Mouse (Mus musculus) heart, adult 2 months (tissue): Measurements from ENCODE around the gene Tsc22d4. TPM values are rescaled to one million over a fixed set of nuclear protein-coding genes. Genes with fewer than 3 reads are reported as not detected.
A peak's percentile ranks its signal among the peaks of the same experiment; 100 is the strongest.

ENCODE experiments used
- DNase-seq, 2 experiments: peaks; one replicate each; pipeline ENCODE4 v3.0.0; 2021
- H3K27ac ChIP-seq: fragments of 200-600 bp; 2 replicates; pipeline ENCODE4 v1.8.1; 2022
- H3K27me3 ChIP-seq: fragments of 200-500 bp; 2 replicates; pipeline ENCODE4 v1.6.1; 2012; ENCODE audit warnings: mild to moderate bottlenecking, low read length, inconsistent platforms, mixed read lengths; ENCODE audit not compliant: control insufficient read depth, insufficient read depth
- H3K36me3 ChIP-seq: fragments of 200-500 bp; 2 replicates; pipeline ENCODE4 v1.6.1; 2012; ENCODE audit warnings: low read length, inconsistent platforms; ENCODE audit not compliant: control insufficient read depth, insufficient read depth
- H3K4me1 ChIP-seq: fragments of 200-500 bp; 2 replicates; pipeline ENCODE4 v1.6.1; 2011; ENCODE audit warnings: low read length; ENCODE audit not compliant: control insufficient read depth, insufficient read depth
- H3K4me3 ChIP-seq: fragments of 200-600 bp; 2 replicates; pipeline ENCODE4 v1.8.1; 2022
- H3K79me2 ChIP-seq: fragments of 200-500 bp; replicated peaks from 2 replicates; pipeline ENCODE4 v1.6.1; 2012; ENCODE audit warnings: mild to moderate bottlenecking, inconsistent platforms, low read length, moderate library complexity, mixed read lengths; ENCODE audit not compliant: control insufficient read depth, insufficient read depth
- H3K9ac ChIP-seq: fragments of 200-500 bp; 2 replicates; pipeline ENCODE4 v1.6.1; 2012; ENCODE audit warnings: low read depth, mild to moderate bottlenecking, control low read depth, inconsistent platforms, low read length, mixed read lengths
- CTCF ChIP-seq: fragments of 200-600 bp; IDR thresholded peaks from 2 replicates; pipeline ENCODE4 v1.8.1; 2022; ENCODE audit warnings: antibody characterized with exemption, mild to moderate bottlenecking, moderate library complexity
- EP300 ChIP-seq: fragments of 200-500 bp; IDR thresholded peaks from 2 replicates; pipeline ENCODE4 v1.6.1; 2011; ENCODE audit warnings: low read depth, low read length, control low read depth; ENCODE audit not compliant: insufficient read depth
- POLR2A ChIP-seq: fragments of 200-500 bp; IDR thresholded peaks from 2 replicates; pipeline ENCODE4 v1.6.1; 2011; ENCODE audit warnings: mild to moderate bottlenecking, low read depth, low read length, control low read depth; ENCODE audit not compliant: insufficient read depth
- WGBS: fragments of 180-500 bp; shearing (Covaris S2); methylation state at CpG from one replicate; pipeline ENCODE4 v1.1.7; 2018; 5-methylcytosine and 5-hydroxymethylcytosine counted together
- intact Hi-C: fragments of 180-260 bp; cut with DNase I; formaldehyde crosslinking; loops from one replicate; pipeline ENCODE4 v1.15.1; 2025
- polyA plus RNA-seq: library from polyadenylated mRNA; depleted of rRNA; stranded (reverse); fragments of >200 nt; gene quantifications from 2 replicates; pipeline ENCODE4 v1.2.3, GENCODE M21; 2012
- total RNA-seq, 2 experiments: library from RNA; stranded (reverse); gene quantifications; 2 replicates each; pipeline ENCODE4 v1.2.3; 2021

Gene Tsc22d4
- total and polyA plus RNA-seq, 3 experiments, result 251 to 258 (median 254) TPM

DNA sequence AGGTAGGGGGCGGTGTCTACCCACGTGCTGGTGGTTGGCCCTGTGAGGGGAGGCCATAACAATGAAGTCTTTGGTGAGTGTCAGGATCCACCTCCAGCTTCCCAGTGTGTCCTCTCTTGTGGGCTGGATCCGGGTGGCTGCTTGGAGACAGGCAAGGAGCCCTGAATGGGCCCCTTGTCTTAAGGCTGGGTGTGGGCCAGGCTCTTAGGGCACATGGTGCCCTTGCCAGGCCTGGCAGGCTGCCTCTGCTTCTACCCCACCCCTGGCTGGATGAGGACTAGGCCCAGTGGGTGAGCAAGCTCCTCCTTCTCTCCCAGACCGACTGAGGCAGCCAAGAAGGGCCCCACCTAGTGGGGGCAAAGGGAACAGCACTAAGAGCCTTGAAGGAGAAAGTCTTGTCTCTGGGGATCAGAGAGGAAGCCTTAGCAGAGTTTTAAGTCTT lies 14.5 kb downstream of the Tsc22d4 start:
- peak; percentile 85 to 89 for DNase-seq
- no peaks in the 10 kb centered on the region for H3K36me3 ChIP-seq
- no peaks in the 10 kb centered on the region for H3K79me2 ChIP-seq
- H3K4me3 ChIP-seq, result no peak overlapping the region
- intact Hi-C loops, result loop anchor here (5.0 kb wide), 1 partner anchor 178 kb away; no protein-coding TSS in a partner anchor
- no peak overlapping the region for H3K9ac ChIP-seq
- H3K27me3 ChIP-seq, result no peaks in the 10 kb centered on the region
- WGBS, result 27% methylated on average over 4 of the region's 4 CpGs
- peak overlapping the region; percentile 58 for H3K27ac ChIP-seq
- TF ChIP-seq EP300 (0 out of 2 replicates have a peak, but pooled peaks have one; percentile 26), CTCF (no peak; the same call in none of the 2 replicates)
- H3K4me1 ChIP-seq, result peaks cover 9% of the 10 kb centered on the region

DNA sequence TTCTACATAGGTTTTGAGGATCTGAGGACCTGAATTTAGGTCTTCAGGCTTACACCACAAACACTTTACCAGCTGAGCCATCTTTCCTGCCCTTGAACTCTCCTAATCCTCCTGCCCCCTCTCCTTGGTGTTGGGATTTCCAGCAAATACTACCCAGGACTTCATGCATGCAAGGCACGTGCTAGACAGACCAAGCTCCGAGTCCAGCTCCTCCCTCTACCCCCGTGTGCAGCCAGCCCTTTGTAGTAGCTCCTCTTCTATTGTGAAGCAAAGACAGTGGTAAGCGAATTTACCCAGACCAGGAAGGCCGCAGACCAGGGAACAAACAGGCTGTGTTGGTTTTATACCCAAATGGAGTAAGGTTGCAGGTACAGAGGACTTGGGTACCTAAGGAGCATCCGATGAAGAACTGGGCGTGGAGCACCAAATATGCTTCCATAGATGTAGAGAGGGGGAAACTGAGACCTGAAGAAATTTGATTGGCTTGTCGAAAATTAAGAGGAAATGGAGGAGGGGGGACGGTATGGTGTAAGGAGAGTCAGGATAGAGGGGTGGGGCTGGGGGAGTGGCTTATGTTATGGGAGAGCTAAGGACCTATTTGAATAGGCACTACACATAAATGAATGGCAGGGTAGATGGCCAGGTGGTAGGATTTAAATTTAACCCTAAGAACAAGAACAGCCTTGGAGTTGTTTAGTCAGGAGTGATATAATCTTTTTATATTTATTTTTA lies 19.2 kb downstream of the Tsc22d4 start:
- TF ChIP-seq POLR2A (no peak), CTCF (no peak), EP300 (no peak)
- Histone ChIP-seq H3K4me3 (no peak overlapping the region), H3K36me3 (no peaks in the 10 kb centered on the region), H3K79me2 (no peaks in the 10 kb centered on the region), H3K4me1 (peaks cover 1% of the 10 kb centered on the region; the same call in 1 of the 2 replicates), H3K27me3 (no peaks in the 10 kb centered on the region), H3K9ac (no peak overlapping the region), H3K27ac (no peak overlapping the region)
- DNase-seq, result no peak
- 58% methylated on average over 9 of the region's 9 CpGs for WGBS
- intact Hi-C loops, result no loop called here

DNA sequence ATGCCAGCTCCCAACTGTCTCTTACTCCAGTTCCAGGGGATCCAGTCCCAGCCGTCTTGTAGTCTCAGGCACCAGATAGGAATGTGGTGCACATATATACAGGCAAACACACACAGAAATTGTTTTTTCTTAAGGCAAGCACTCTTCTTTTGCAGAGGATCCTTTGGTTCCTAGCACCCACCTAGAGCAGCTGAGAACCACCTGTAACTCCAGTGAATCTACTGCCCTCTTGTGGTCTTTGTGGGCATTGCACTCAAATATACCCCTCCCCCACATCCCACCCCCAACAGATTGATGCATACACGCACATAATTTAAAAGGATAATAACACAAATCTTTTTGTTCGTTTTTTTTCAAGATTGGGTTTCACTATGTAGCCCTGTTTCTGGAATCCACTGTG lies 20.7 kb downstream of the Tsc22d4 start:
- Histone ChIP-seq H3K9ac (no peak overlapping the region), H3K27me3 (no peaks in the 10 kb centered on the region), H3K36me3 (no peaks in the 10 kb centered on the region), H3K4me3 (no peak overlapping the region), H3K27ac (no peak overlapping the region), H3K4me1 (no peaks in the 10 kb centered on the region), H3K79me2 (no peaks in the 10 kb centered on the region)
- no peak for DNase-seq
- intact Hi-C loops, result no loop called here
- TF ChIP-seq EP300 (no peak), CTCF (peak; percentile 72)
- WGBS, result 62% methylated on average over 3 of the region's 3 CpGs

DNA sequence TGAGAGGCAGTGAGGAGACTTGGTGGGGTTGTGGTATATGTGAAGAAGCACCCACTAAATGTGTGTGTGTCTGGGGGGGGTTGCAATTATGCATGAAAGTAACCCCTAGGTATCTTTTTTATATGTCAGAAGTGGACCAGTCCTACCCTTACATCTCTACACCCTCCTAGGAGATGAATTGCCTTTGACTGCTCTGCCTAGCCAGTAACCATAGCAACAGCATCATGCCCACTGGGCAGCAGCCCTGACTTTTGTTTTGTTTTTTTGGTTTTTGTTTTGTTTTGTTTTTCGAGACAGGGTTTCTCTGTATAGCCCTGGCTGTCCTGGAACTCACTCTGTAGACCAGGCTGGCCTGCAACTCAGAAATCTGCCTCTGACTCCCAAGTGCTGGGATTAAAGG lies 22.9 kb downstream of the Tsc22d4 start:
- DNase-seq, result no peak
- H3K27me3 ChIP-seq, result no peaks in the 10 kb centered on the region
- H3K36me3 ChIP-seq, result no peaks in the 10 kb centered on the region
- WGBS, result 74% methylated on average over 1 of the region's 1 CpGs
- no peak overlapping the region for H3K4me3 ChIP-seq
- H3K4me1 ChIP-seq, result no peaks in the 10 kb centered on the region
- no peak overlapping the region for H3K9ac ChIP-seq
- intact Hi-C loops, result no loop called here
- TF ChIP-seq EP300, result no peak
- no peak for TF ChIP-seq POLR2A
- TF ChIP-seq CTCF, result no peak
- no peaks in the 10 kb centered on the region for H3K79me2 ChIP-seq
- no peak overlapping the region for H3K27ac ChIP-seq

DNA sequence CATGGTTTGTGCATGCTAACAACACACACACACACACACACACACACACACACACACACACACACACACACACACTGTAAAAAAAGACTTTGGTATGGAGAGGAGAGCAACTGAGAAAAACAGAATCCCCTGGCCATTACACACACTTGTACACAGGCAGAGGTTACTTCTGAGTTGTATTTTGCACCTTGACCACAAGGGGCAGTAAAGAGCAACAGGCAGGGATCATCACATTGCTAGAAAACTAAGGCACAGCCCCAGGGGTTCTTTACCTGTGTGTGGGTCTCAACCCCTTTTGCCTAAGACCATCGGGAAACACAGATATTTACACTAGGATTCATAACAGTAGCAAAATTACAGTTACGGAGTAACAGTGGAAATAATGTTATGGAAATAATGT lies 25.2 kb downstream of the Tsc22d4 start:
- no peaks in the 10 kb centered on the region for H3K36me3 ChIP-seq
- H3K4me3 ChIP-seq, result no peak overlapping the region
- no peaks in the 10 kb centered on the region for H3K4me1 ChIP-seq
- no peak overlapping the region for H3K9ac ChIP-seq
- TF ChIP-seq EP300, result no peak
- peak; percentile 78 for TF ChIP-seq CTCF
- no peaks in the 10 kb centered on the region for H3K27me3 ChIP-seq
- H3K27ac ChIP-seq, result no peak overlapping the region
- DNase-seq, result no peak
- intact Hi-C loops, result no loop called here
- no peaks in the 10 kb centered on the region for H3K79me2 ChIP-seq
- WGBS, result 38% methylated on average over 2 of the region's 2 CpGs

DNA sequence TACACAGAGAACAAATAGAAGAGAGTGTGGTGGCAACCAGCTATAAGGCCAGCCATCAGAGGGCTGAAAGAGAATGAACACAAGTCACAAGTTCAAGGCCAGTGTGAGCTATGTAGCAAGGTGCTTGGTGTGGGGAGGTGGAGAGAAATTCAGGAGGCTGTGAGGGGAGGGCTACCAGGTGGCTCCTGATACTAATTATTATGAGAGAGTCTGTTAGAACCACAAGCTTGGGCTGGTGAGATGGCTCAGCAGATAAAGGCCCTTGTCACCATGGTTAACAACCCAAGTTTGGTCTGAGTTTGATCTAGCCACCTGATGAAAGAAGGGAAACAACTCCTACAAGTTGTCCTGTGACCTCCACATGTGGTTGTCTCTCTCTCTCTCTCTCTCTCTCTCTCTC lies 27.2 kb downstream of the Tsc22d4 start:
- no peak for DNase-seq
- intact Hi-C loops, result no loop called here
- Histone ChIP-seq H3K36me3 (no peaks in the 10 kb centered on the region), H3K79me2 (no peaks in the 10 kb centered on the region), H3K4me3 (no peak overlapping the region), H3K4me1 (no peaks in the 10 kb centered on the region), H3K9ac (no peak overlapping the region), H3K27ac (no peak overlapping the region), H3K27me3 (no peaks in the 10 kb centered on the region)
- TF ChIP-seq POLR2A, result no peak
- TF ChIP-seq CTCF, result no peak
- TF ChIP-seq EP300, result no peak
